Mouse (Mus musculus) heart, postnatal 0 days (tissue): ENCODE data around the gene Lrrc20. TPM values are rescaled to one million over a fixed set of nuclear protein-coding genes. Genes with fewer than 3 reads are reported as not detected.

Experiments
- ATAC-seq: fragments of 200-750 bp; cut with Nextera tagmentation; 2 replicates; pipeline ENCODE4 v1.8.0; 2017; ENCODE audit warnings: low read depth, moderate number of reproducible peaks, moderate library complexity; ENCODE audit not compliant: insufficient read depth
- DNase-seq: peaks from one replicate; pipeline ENCODE4 v3.0.0-alpha.2; 2016; ENCODE audit warnings: low spot score
- H3K27ac ChIP-seq: fragments of 300-500 bp; sonication (generic); 2 replicates; pipeline ENCODE4 v1.5.1; 2014; ENCODE audit warnings: low read depth, mild to moderate bottlenecking
- H3K27me3 ChIP-seq: fragments of 300-500 bp; sonication (generic); 2 replicates; pipeline ENCODE4 v1.6.1; 2014; ENCODE audit warnings: low read length, mixed read lengths; ENCODE audit not compliant: control insufficient read depth, insufficient read depth
- H3K36me3 ChIP-seq: fragments of 300-500 bp; sonication (generic); replicated peaks from 2 replicates; pipeline ENCODE4 v1.6.1; 2014; ENCODE audit warnings: low read length, mixed read lengths; ENCODE audit not compliant: control insufficient read depth, insufficient read depth
- H3K4me1 ChIP-seq: fragments of 300-500 bp; sonication (generic); 2 replicates; pipeline ENCODE4 v1.6.1; 2014; ENCODE audit warnings: antibody characterized with exemption; ENCODE audit not compliant: control insufficient read depth, insufficient read depth
- H3K4me2 ChIP-seq: fragments of 300-500 bp; sonication (generic); 2 replicates; pipeline ENCODE4 v1.6.1; 2014; ENCODE audit warnings: low read depth, mild to moderate bottlenecking, low read length, moderate library complexity
- H3K4me3 ChIP-seq: fragments of 300-500 bp; sonication (generic); 2 replicates; pipeline ENCODE4 v1.5.1; 2014; ENCODE audit warnings: low read depth, low read length
- H3K9ac ChIP-seq: fragments of 300-500 bp; sonication (generic); replicated peaks from 2 replicates; pipeline ENCODE4 v1.6.1; 2014; ENCODE audit warnings: low read depth, low read length, mixed read lengths
- H3K9me3 ChIP-seq: fragments of 300-500 bp; sonication (generic); replicated peaks from 2 replicates; pipeline ENCODE4 v1.6.1; 2016; ENCODE audit warnings: low read length; ENCODE audit not compliant: control insufficient read depth
- CTCF ChIP-seq: IDR thresholded peaks from 2 replicates; pipeline ENCODE4 v1.5.1; 2016; ENCODE audit warnings: antibody characterized with exemption, control low read depth, low read depth
- EP300 ChIP-seq: IDR thresholded peaks from 2 replicates; pipeline ENCODE4 v1.6.1; 2016; ENCODE audit warnings: antibody characterized with exemption, low read depth
- WGBS: fragments of 180-500 bp; shearing (Covaris S2); extraction: QIAGEN DNeasy Blood & Tissue Kit; methylation state at CpG from one replicate; pipeline ENCODE4 v1.1.7; 2014; 5-methylcytosine and 5-hydroxymethylcytosine counted together
- polyA plus RNA-seq: library from polyadenylated mRNA; unstranded; fragments of >200 nt; fragmentation: Nextera tagmentation; extraction: Ambion mirVana; gene quantifications from 2 replicates; pipeline ENCODE4 v1.2.1, GENCODE M21; 2015
- total RNA-seq: library from RNA; depleted of rRNA; stranded (reverse); fragments of >200 nt; gene quantifications from 2 replicates; pipeline ENCODE4 v1.2.3, GENCODE M21; 2014; ENCODE audit warnings: low replicate concordance

Lrrc20 gene
- total and polyA plus RNA-seq, 2 experiments from 2014 or later = 12.9 to 15.2 TPM

DNA sequence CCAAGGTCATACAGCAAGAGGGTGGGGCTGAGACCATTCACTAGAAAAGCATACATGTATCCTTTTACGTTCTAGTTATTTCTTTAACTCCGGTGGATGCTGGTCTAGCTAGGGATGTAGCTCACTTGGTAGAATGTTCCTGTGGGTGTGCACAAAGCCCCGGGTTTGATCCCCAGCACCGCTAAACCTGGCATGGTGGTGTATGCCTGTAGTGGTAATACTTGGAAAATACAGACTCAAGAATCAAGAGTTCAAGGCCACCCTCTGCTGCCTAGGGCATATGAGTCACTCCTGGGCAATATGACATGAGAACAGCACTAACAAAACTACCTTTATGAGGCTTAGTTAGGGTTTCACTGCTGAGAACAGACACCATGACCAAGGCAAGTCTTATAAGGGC is 59.8 kb downstream of the Lrrc20 start:
- H3K4me3 ChIP-seq = no peak overlapping the region
- DNase-seq (no peak), ATAC-seq (no peak)
- WGBS = 83% methylated on average over 4 of the region's 4 CpGs
- H3K36me3 ChIP-seq = no peaks in the 10 kb centered on the region
- H3K27me3 ChIP-seq = no peaks in the 10 kb centered on the region
- TF ChIP-seq EP300 (no peak), CTCF (no peak)
- H3K9ac ChIP-seq = no peak overlapping the region
- H3K9me3 ChIP-seq = no peaks in the 10 kb centered on the region
- H3K4me1 ChIP-seq = peaks cover 27% of the 10 kb centered on the region
- H3K4me2 ChIP-seq = no peak overlapping the region
- peak overlapping the region; percentile 81 for H3K27ac ChIP-seq

DNA sequence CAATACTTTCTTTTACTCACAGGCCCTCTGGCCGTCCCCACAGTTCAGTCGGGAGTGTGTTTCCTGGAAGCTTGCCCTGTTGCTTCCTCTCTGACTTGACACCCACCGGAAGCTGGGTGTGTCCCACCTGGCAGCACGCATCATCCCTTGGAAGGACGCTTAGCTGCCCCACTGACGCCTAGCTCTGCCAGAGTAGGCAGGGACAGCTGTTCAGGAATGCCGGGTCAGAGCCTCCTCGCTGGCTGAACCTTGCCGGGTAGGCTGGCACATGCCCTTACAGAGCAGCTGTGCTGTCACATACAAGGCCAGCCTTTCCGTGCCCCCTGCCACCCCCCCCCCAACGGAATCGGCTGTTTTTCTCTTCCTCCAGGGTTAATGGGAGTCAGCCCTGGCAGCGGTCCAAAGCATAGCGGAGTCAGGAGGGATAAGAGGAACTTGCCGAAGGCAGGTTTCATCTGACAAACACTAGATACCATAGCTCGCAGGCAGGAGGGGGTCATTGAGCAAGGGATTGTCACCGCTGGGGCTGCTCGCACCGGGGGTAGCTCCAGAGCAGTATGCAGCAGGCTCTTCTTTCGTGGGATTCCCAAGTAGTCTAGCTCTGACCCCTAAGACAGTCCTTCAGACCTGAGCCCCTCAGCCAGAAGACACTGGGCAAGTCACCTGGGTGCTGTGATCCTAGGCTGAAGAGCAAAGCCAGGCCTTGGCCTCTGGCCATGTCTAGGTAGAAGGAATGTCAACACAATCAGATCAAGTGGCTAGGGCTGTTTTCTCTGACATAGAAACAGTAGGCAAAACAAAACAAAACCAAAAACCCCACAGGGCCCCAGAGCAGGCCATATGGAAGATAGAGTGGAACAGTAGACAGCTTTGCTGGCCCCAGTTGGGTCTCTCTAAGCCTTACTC is 60.8 kb downstream of the Lrrc20 start:
- Histone ChIP-seq H3K27me3 (no peaks in the 10 kb centered on the region), H3K4me1 (peaks cover 20% of the 10 kb centered on the region), H3K36me3 (no peaks in the 10 kb centered on the region), H3K4me2 (peak overlapping the region; percentile 49), H3K9ac (no peak overlapping the region), H3K9me3 (no peaks in the 10 kb centered on the region), H3K27ac (peak overlapping the region; percentile 81), H3K4me3 (peak overlapping the region; percentile 23; the same call in 1 of the 2 replicates)
- peak; percentile 74 for DNase-seq
- peak; percentile 77 for ATAC-seq
- TF ChIP-seq EP300 (no peak), CTCF (no peak)
- 5% methylated on average over 20 of the region's 20 CpGs for WGBS

DNA sequence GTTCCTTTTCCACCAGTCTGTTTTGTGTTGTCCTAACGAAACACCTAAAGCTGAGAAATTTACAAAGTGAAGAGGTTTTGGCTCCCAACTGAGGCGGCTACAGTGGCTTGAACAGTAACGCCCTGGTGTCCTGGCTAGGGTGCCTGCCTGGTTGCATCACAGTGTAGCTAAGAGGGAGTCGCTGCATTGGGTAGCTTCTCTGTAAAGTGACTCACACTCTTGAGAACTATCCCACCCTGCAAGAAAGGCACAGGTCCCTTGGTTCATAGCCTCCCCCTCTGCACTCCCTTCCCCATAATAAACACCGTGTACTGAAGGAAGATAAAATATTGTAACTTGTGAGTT is 61.4 kb downstream of the Lrrc20 start:
- no peaks in the 10 kb centered on the region for H3K36me3 ChIP-seq
- no peak overlapping the region for H3K9ac ChIP-seq
- no peak overlapping the region; the same call in 1 of the 2 replicates for H3K4me2 ChIP-seq
- H3K27ac ChIP-seq = peak overlapping the region; percentile 81
- 58% methylated on average over 5 of the region's 5 CpGs for WGBS
- TF ChIP-seq CTCF (no peak), EP300 (no peak)
- DNase-seq = no peak
- no peak for ATAC-seq
- no peaks in the 10 kb centered on the region for H3K9me3 ChIP-seq
- H3K27me3 ChIP-seq = no peaks in the 10 kb centered on the region
- no peak overlapping the region for H3K4me3 ChIP-seq
- peaks cover 20% of the 10 kb centered on the region for H3K4me1 ChIP-seq

DNA sequence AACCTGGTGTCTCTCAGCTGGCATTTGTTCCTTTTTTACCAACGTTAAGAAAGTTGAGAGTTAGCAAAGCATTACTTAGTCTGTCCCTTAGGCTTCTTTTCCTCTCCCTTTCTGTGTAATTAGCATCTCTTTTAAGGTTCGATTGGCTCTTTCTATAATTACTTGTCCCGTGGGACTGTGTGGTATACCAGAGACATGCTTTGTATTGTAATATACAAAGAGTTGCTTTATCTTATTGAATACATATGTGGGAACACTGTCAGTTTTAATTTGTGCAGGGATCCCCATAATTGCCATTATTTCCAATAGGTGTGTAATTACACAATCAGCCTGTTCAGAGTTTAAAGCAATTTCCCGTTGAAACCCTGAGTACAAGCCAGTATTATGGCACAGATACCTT is 62.8 kb downstream of the Lrrc20 start:
- 69% methylated on average over 4 of the region's 4 CpGs for WGBS
- Histone ChIP-seq H3K9me3 (no peaks in the 10 kb centered on the region), H3K27me3 (no peaks in the 10 kb centered on the region), H3K9ac (no peak overlapping the region), H3K4me1 (peaks cover 20% of the 10 kb centered on the region), H3K4me3 (no peak overlapping the region), H3K4me2 (no peak overlapping the region), H3K27ac (no peak overlapping the region), H3K36me3 (no peaks in the 10 kb centered on the region)
- DNase-seq (no peak), ATAC-seq (no peak)
- TF ChIP-seq EP300 (no peak), CTCF (no peak)

GRCm38 (mm10) chr10:61544127-61544862 is 68.7 kb downstream of the Lrrc20 start:
- TF ChIP-seq CTCF (no peak), EP300 (no peak)
- ATAC-seq = peak; percentile 73; the same call in 1 of the 2 replicates
- DNase-seq = peak; percentile 12
- Histone ChIP-seq H3K4me3 (no peak overlapping the region), H3K27me3 (no peaks in the 10 kb centered on the region), H3K36me3 (no peaks in the 10 kb centered on the region), H3K4me1 (no peaks in the 10 kb centered on the region), H3K9ac (no peak overlapping the region), H3K27ac (no peak overlapping the region), H3K4me2 (no peak overlapping the region), H3K9me3 (no peaks in the 10 kb centered on the region)
- WGBS = 35% methylated on average over 12 of the region's 12 CpGs
